Mouse (Mus musculus) cortical plate, adult 2 months (tissue): ENCODE measurements around the gene H1f0.

Source experiments
- CTCF ChIP-seq: fragments of 200-500 bp; IDR thresholded peaks from 2 replicates; pipeline ENCODE4 v1.5.1; 2011; ENCODE audit warnings: mild to moderate bottlenecking, control low read depth, low read length; ENCODE audit not compliant: insufficient read depth; ENCODE audit errors: extremely low read depth
- POLR2A ChIP-seq: fragments of 200-500 bp; IDR thresholded peaks from 2 replicates; pipeline ENCODE4 v1.6.1; 2011; ENCODE audit warnings: mild to moderate bottlenecking, low read length, control low read depth; ENCODE audit not compliant: insufficient read depth; ENCODE audit errors: extremely low read depth

- TF ChIP-seq CTCF (no peak), POLR2A (no peak)
Measured at GRCm38 (mm10) chr15:79028823-79029484, 704 bp downstream of the H1f0 start.
